Mouse (Mus musculus): ENCODE measurements around the gene Adamts4. TPM values are rescaled to one million over a fixed set of nuclear protein-coding genes. Genes with fewer than 3 reads are reported as not detected.
A peak's percentile ranks its signal among the peaks of the same experiment; 100 is the strongest.

Adamts4 gene
- total and polyA plus RNA-seq, 3 experiments, result 0.04 to 0.25 (median 0.09) TPM

DNA sequence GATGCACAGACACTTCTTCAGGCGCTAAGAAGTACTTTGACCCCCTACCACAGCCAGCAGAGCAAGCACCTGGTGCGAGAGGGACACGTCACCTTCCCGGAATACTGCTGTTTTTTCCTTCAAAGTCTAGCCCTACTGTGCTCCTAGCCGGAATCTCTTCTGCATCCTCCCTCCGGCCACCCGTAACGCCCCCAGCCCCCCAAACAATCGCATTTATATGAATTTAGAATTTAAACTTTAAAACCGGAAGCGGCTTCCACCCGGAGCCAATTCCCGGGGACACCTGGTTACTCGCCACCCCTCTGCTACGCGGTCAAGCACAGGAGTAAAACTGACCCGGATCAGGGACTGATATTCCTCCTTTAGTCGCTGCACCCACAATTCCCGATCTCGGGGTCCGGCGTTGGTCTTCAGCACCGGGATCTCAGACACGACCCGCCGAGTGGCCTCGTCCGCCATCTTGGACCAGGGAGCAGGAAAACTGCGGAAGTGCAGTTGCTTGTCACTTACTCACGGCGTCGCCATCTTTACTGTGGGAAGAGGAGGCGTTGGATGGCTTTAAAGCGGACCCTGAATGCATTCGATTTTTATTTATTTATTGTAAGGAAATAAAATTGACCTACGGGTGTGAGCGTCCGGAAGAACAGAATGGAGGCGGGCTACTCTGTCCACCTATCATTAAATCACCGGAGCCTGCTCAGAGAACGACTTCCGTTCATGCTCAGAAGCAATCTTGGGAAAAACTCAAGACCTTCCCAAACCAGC lies 44.3 kb downstream of the Adamts4 start, which contains the start of gene Ufc1 (continued):
- TF ChIP-seq ELF1 (IDR thresholded peaks at IDR 0.05; ENCODE audit: low read depth, low read length) (peak; percentile 92), EP300 (IDR thresholded peaks at IDR 0.05; ENCODE audit: low read length) (no peak), NELFE (IDR thresholded peaks at IDR 0.05; ENCODE audit: low read depth, low read length) (peak; percentile 41; the same call in 1 of the 2 replicates), KAT2A (IDR thresholded peaks at IDR 0.05; ENCODE audit: insufficient replicate concordance, low read length) (0 out of 2 replicates have a peak, but pooled peaks have one; percentile 63), MYC (IDR thresholded peaks at IDR 0.05; ENCODE audit: low read depth, low read length) (0 out of 2 replicates have a peak, but pooled peaks have one; percentile 34), HCFC1 (IDR thresholded peaks at IDR 0.05; ENCODE audit: low read depth, low read length) (peak; percentile 83), CHD2 (IDR thresholded peaks at IDR 0.05; ENCODE audit: low read length) (no peak), MAZ (IDR thresholded peaks at IDR 0.05; ENCODE audit: low read depth, low read length) (no peak)

DNA sequence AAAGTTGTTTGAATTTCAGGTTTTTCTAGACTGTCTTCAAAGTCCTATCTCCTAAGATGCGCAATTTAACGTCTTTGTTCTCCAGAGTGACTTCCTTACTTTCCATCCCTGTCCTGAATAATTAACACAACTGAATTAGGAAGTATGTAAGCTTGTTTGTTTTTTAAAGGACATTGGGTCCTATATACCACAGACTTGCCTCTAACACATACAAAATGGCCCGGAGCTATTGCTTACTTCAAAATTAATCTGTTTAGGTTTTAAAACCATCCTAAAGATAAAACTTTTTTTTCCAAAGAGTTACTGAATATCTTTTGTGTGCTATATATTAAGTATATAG lies 44.8 kb downstream of the Adamts4 start:
- in situ Hi-C loops (cut with MboI; ENCODE audit: low pct_ligation_motif_present, low pct_unique_long_range_greater_than_20kb, low sequenced_read_pairs) (no loop called here), dilution Hi-C loops (cut with MboI; ENCODE audit: extremely low pct_ligation_motif_present, extremely low pct_unique_long_range_greater_than_20kb, low sequenced_read_pairs) (no loop called here)
- TF ChIP-seq USF2 (conservative IDR thresholded peaks at IDR 0.05; ENCODE audit: low read depth, low read length), result no peak
- no peak for TF ChIP-seq ELF1 (IDR thresholded peaks at IDR 0.05; ENCODE audit: low read depth, low read length)
- TF ChIP-seq ZNF384 (IDR thresholded peaks at IDR 0.05; ENCODE audit: low read depth, low read length), result no peak
- no peak for TF ChIP-seq MAZ (IDR thresholded peaks at IDR 0.05; ENCODE audit: low read depth, low read length)
- no peak for TF ChIP-seq CTCF (conservative IDR thresholded peaks at IDR 0.05 in 1 of 2, IDR thresholded peaks at IDR 0.05 in 1 of 2; ENCODE audit: low read depth in 2 of 2, low read length in 2 of 2)
- peak; percentile 22; the same call in 1 of the 2 replicates for TF ChIP-seq MXI1 (IDR thresholded peaks at IDR 0.05; ENCODE audit: low read depth, low read length)
- TF ChIP-seq MAFK (IDR thresholded peaks at IDR 0.05; ENCODE audit: insufficient replicate concordance, low read length), result no peak
- no peak for TF ChIP-seq ZKSCAN1 (IDR thresholded peaks at IDR 0.05; ENCODE audit: borderline replicate concordance, low read depth, low read length)
- no peak; the same call in 1 of the 2 replicates for TF ChIP-seq MAX (IDR thresholded peaks at IDR 0.05; ENCODE audit: low read length)
- TF ChIP-seq PAX5 (IDR thresholded peaks at IDR 0.05; ENCODE audit: low read length), result no peak
- no peak for TF ChIP-seq KAT2A (IDR thresholded peaks at IDR 0.05; ENCODE audit: insufficient replicate concordance, low read length)
- TF ChIP-seq JUN (IDR thresholded peaks at IDR 0.05; ENCODE audit: insufficient read depth, low read depth, low read length), result no peak
- 0 out of 2 replicates have a peak, but pooled peaks have one; percentile 6 for TF ChIP-seq NELFE (IDR thresholded peaks at IDR 0.05; ENCODE audit: low read depth, low read length)
- no peak for TF ChIP-seq MEF2A (IDR thresholded peaks at IDR 0.05; ENCODE audit: borderline replicate concordance, low read depth, low read length)
- TF ChIP-seq ZMIZ1 (IDR thresholded peaks at IDR 0.05; ENCODE audit: low read depth, low read length), result no peak
- TF ChIP-seq NRF1 (IDR thresholded peaks at IDR 0.05; ENCODE audit: low read depth, low read length), result no peak
- TF ChIP-seq CHD2 (IDR thresholded peaks at IDR 0.05; ENCODE audit: low read length), result no peak
- peak; percentile 81; the same call in 1 of the 2 replicates for TF ChIP-seq CHD1 (IDR thresholded peaks at IDR 0.05; ENCODE audit: low read depth, low read length)
- TF ChIP-seq USF1 (IDR thresholded peaks at IDR 0.05; ENCODE audit: low read depth, low read length), result no peak
- TF ChIP-seq GABPA (IDR thresholded peaks at IDR 0.05; ENCODE audit: insufficient replicate concordance, low read depth, low read length), result no peak
- TF ChIP-seq JUND (conservative IDR thresholded peaks at IDR 0.05; ENCODE audit: low read depth, low read length), result no peak
- no peak for TF ChIP-seq SIN3A (IDR thresholded peaks at IDR 0.05; ENCODE audit: low read length)
- no peak for TF ChIP-seq POLR2AphosphoS2 (IDR thresholded peaks at IDR 0.05; ENCODE audit: low read depth, low read length)
- no peak; the same call in 1 of the 2 replicates for TF ChIP-seq MYC (IDR thresholded peaks at IDR 0.05; ENCODE audit: low read depth, low read length)
- no peak for TF ChIP-seq SMC3 (IDR thresholded peaks at IDR 0.05; ENCODE audit: low read depth, low read length)
- peak; percentile 81 for TF ChIP-seq TBP (conservative IDR thresholded peaks at IDR 0.05; ENCODE audit: low read depth, low read length)
- TF ChIP-seq BHLHE40 (IDR thresholded peaks at IDR 0.05; ENCODE audit: low read depth, low read length), result no peak
- no peak for TF ChIP-seq POLR2A (IDR thresholded peaks at IDR 0.05; ENCODE audit: low read depth, low read length)
- Histone ChIP-seq H3K36me3 (replicated peaks in 1 of 2; ENCODE audit: control insufficient read depth in 1 of 2, insufficient read depth in 1 of 2, low read length in 1 of 2) (peaks cover 3 to 11% of the 10 kb centered on the region in 2 experiments), H3K4me2 (ENCODE audit: insufficient read depth, low read depth, poor library complexity, severe bottlenecking) (peak overlapping the region; percentile 69; the same call in 1 of the 2 replicates), H3K27me3 (replicated peaks) (no peaks in the 10 kb centered on the region), H3K27ac (ENCODE audit: insufficient read depth, low read depth) (no peak overlapping the region), H3K9ac (ENCODE audit: insufficient read depth, low read depth) (peak overlapping the region; percentile 96), H3K9me3 (replicated peaks; ENCODE audit: low read length) (no peaks in the 10 kb centered on the region), H3K4me1 (ENCODE audit: control insufficient read depth in 1 of 2, insufficient read depth in 2 of 2) (peaks cover 0 to 17% of the 10 kb centered on the region in 2 experiments; a peak in 3 of 4 replicates), H3K4me3 (replicated peaks in 1 of 3; ENCODE audit: low read depth in 2 of 3, low read length in 2 of 3, poor library complexity in 1 of 3) (peak overlapping the region; percentile 76 to 78 (median 77)), H3K79me2 (replicated peaks; ENCODE audit: control insufficient read depth, extremely low read depth, insufficient read depth, poor library complexity, severe bottlenecking) (peaks cover 16% of the 10 kb centered on the region)
- DNase-seq (ENCODE audit: extremely low read depth), result peak; percentile 24
